Mouse (Mus musculus): Measurements from ENCODE around the gene Slu7. TPM values are rescaled to one million over a fixed set of nuclear protein-coding genes. Genes with fewer than 3 reads are reported as not detected.
A peak's percentile ranks its signal among the peaks of the same experiment; 100 is the strongest.

Gene Slu7
- polyA plus RNA-seq, 1 experiment from 2014 or later, result 46.8 TPM

DNA sequence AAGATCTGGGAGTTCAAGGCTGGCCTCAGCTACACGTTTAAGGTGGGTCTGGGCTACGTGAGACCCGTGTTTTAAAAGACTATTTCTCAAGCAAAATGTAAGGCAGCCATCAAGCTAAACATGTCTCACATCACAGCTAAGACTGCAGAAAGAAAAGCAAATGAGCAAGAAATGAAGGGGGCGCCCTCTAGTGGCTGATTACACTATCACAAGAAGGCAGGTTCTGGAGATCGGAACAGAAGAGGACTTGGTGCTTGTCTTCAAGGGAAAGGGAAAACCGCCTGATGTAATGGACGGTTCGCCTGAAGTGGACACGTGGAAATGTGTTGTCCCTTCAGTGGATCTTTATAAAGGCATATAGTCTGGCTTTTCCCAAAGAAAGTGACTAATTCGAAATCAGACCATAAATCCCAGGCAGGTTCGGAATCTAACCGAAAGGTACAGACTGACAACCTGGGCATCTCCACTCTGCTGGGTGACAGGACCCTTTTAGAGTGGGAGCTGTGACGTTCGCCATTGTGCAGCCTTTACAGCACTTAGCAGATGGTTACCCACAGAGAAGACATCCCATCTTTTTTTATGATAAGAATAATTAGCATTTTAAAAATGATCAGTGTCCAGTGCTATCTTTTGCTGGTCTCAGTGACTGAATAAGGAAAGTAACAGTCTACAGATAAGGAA, 20.6 kb upstream of the Slu7 start:
- 25% methylated on average over 14 of the region's 14 CpGs for WGBS

DNA sequence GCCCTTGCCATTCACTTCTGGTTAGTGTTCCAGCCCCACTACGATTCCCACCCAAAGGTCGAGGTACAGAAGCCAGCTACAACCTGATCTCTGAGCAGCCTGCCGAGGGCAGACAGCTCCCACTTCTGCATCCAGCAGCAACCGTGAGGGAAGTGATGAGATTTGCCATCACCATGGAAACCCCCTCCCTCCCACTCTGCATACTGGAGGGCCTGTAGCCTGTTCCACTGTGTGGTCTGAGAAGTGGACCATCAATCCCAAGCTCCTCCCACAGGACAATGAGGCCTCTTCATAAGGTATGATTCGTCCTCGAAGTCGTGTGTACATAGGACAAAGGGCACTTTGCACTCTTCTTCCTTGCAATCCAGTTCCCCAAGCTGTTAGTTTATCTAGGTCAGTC, 16.3 kb upstream of the Slu7 start:
- peak; percentile 79 for ATAC-seq

More for the DNA sequence above, 20.6 kb upstream of the Slu7 start:
- H3K27me3 ChIP-seq (replicated peaks; ENCODE audit: control insufficient read depth, insufficient read depth, low read length), result no peaks in the 10 kb centered on the region
- no peak overlapping the region for H3K27ac ChIP-seq (ENCODE audit: low read length)
- H3K4me3 ChIP-seq (ENCODE audit: low read length), result no peak overlapping the region
- ATAC-seq, result peak; percentile 34; the same call in 1 of the 2 replicates
- H3K9ac ChIP-seq (ENCODE audit: low read depth, low read length), result no peak overlapping the region
- no peaks in the 10 kb centered on the region for H3K9me3 ChIP-seq (ENCODE audit: control insufficient read depth, low read length)
- no peak overlapping the region for H3K4me2 ChIP-seq (ENCODE audit: low read depth, low read length)
- no peaks in the 10 kb centered on the region for H3K4me1 ChIP-seq (ENCODE audit: control insufficient read depth, insufficient read depth, low read length)
- H3K36me3 ChIP-seq (ENCODE audit: control insufficient read depth, insufficient read depth, low read length), result no peaks in the 10 kb centered on the region

DNA sequence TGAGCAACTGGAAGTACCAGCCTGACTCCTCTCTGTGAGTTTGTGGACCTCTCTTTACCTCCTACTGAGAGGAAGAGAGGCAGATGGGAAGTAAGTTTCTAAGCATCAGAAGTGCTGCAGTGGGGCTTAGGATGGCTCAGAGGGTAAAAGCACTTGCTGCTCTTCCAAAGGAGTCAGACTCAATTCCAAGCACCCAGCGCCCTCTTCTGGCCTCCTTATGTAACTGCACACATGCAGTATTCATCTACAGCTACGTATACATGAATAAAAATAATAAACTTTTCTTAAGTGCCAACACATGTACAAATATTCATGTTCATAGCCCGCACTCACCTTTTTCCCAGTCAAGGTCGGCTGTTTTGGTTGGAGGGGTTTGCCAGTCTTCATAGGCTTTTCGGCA, 9.2 kb upstream of the Slu7 start:
- H3K36me3 ChIP-seq (ENCODE audit: control insufficient read depth, insufficient read depth, low read length), result no peaks in the 10 kb centered on the region; the same call in 1 of the 2 replicates
- no peak overlapping the region for H3K4me2 ChIP-seq (ENCODE audit: low read depth, low read length)
- no peak overlapping the region for H3K9ac ChIP-seq (ENCODE audit: low read depth, low read length)
- H3K4me3 ChIP-seq (ENCODE audit: low read length), result no peak overlapping the region
- no peaks in the 10 kb centered on the region for H3K27me3 ChIP-seq (replicated peaks; ENCODE audit: control insufficient read depth, insufficient read depth, low read length)
- no peaks in the 10 kb centered on the region for H3K9me3 ChIP-seq (ENCODE audit: control insufficient read depth, low read length)
- H3K4me1 ChIP-seq (ENCODE audit: control insufficient read depth, insufficient read depth, low read length), result peaks cover 9% of the 10 kb centered on the region; the same call in 1 of the 2 replicates
- WGBS, result 77% methylated on average over 5 of the region's 5 CpGs
- H3K27ac ChIP-seq (ENCODE audit: low read length), result no peak overlapping the region
- ATAC-seq, result no peak

More for the DNA sequence above, 16.3 kb upstream of the Slu7 start:
- 38% methylated on average over 7 of the region's 7 CpGs for WGBS
- H3K9me3 ChIP-seq (ENCODE audit: control insufficient read depth, low read length), result no peaks in the 10 kb centered on the region
- H3K36me3 ChIP-seq (ENCODE audit: control insufficient read depth, insufficient read depth, low read length), result no peaks in the 10 kb centered on the region
- no peaks in the 10 kb centered on the region for H3K4me1 ChIP-seq (ENCODE audit: control insufficient read depth, insufficient read depth, low read length)
- H3K27me3 ChIP-seq (replicated peaks; ENCODE audit: control insufficient read depth, insufficient read depth, low read length), result no peaks in the 10 kb centered on the region
- H3K27ac ChIP-seq (ENCODE audit: low read length), result no peak overlapping the region
- H3K9ac ChIP-seq (ENCODE audit: low read depth, low read length), result no peak overlapping the region
- no peak overlapping the region for H3K4me2 ChIP-seq (ENCODE audit: low read depth, low read length)
- H3K4me3 ChIP-seq (ENCODE audit: low read length), result no peak overlapping the region

DNA sequence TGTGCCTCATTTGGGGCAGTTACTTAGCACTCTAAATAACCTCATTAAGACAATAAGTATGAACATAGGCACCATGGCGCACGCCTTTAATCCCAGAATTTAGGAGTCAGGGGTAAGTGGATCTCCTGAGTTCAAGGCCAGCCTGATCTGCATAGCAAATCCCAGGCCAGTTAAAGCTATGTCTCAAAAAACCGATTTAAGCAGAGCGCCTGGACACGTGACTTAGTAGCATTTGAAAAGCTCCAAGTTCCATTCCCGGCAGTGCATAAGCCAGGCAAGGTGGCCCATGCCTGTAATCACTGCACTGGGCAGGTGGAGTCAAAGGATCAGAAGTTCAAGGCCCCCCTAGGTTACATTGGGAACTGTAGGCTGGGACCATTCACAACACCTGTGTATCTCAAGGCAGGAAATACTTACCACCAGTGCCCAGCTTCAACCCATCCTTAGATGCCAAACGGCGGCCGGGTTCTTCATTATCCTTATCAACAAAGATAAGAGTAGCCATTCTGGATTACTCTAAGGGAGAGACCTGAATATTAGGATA, 8.3 kb upstream of the Slu7 start:
- no peaks in the 10 kb centered on the region; the same call in 1 of the 2 replicates for H3K36me3 ChIP-seq (ENCODE audit: control insufficient read depth, insufficient read depth, low read length)
- H3K9me3 ChIP-seq (ENCODE audit: control insufficient read depth, low read length), result no peaks in the 10 kb centered on the region
- H3K4me3 ChIP-seq (ENCODE audit: low read length), result peak overlapping the region; percentile 64; the same call in 1 of the 2 replicates
- H3K4me2 ChIP-seq (ENCODE audit: low read depth, low read length), result peak overlapping the region; percentile 54
- no peaks in the 10 kb centered on the region for H3K27me3 ChIP-seq (replicated peaks; ENCODE audit: control insufficient read depth, insufficient read depth, low read length)
- no peak overlapping the region; the same call in 1 of the 2 replicates for H3K9ac ChIP-seq (ENCODE audit: low read depth, low read length)
- ATAC-seq, result peak; percentile 23
- WGBS, result 82% methylated on average over 9 of the region's 9 CpGs
- H3K27ac ChIP-seq (ENCODE audit: low read length), result no peak overlapping the region
- H3K4me1 ChIP-seq (ENCODE audit: control insufficient read depth, insufficient read depth, low read length), result peaks cover 9% of the 10 kb centered on the region; the same call in 1 of the 2 replicates

DNA sequence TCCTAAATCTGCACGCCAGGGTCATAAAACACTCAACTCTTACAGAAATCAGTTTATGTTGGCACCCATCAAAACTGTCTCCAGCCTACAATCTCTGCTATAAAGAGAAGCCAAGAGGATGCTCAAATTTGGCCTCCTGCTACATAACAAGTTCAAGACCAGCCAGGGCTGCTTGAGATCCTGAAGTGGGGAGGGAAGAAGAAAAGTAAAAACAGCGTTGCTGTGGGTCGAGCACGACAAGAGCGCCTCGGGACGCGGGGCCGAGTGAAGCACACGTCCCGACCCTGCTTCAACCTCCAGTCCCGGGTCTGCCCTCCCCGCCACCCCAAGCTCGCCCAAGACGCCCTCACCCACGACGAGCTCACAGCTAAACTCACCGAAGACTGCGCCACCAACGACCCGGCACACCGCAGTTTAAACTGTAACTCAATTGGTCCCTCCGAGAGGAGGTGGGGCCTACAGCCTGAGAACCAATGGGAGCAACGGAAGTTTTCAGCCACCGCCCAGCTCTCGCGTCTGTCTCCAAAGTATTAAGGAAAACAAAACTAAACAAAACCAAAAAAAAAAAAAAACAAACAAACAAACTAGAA, 7.6 kb upstream of the Slu7 start, which contains the start of gene Pttg1:
TSS of gene Pttg1 (minus strand) at position 428 of the 590 bp plus-strand sequence.
- H3K27ac ChIP-seq (ENCODE audit: low read length), result peak within 1 kb of the TSS; percentile 53; the same call in 1 of the 2 replicates
- peak within 1 kb of the TSS; percentile 79 for H3K9ac ChIP-seq (ENCODE audit: low read depth, low read length)
- peak within 1 kb of the TSS; percentile 64 for H3K4me3 ChIP-seq (ENCODE audit: low read length)
- H3K27me3 ChIP-seq (replicated peaks; ENCODE audit: control insufficient read depth, insufficient read depth, low read length), result no peaks in the 10 kb centered on the region
- peak within 1 kb of the TSS; percentile 54 for H3K4me2 ChIP-seq (ENCODE audit: low read depth, low read length)
- ATAC-seq, result peak; percentile 98
- WGBS, result 2% methylated on average over 27 of the region's 27 CpGs
- peaks cover 9% of the 10 kb centered on the region; the same call in 1 of the 2 replicates for H3K4me1 ChIP-seq (ENCODE audit: control insufficient read depth, insufficient read depth, low read length)
- no peaks in the 10 kb centered on the region for H3K9me3 ChIP-seq (ENCODE audit: control insufficient read depth, low read length)
- H3K36me3 ChIP-seq (ENCODE audit: control insufficient read depth, insufficient read depth, low read length), result no peaks in the 10 kb centered on the region; the same call in 1 of the 2 replicates

DNA sequence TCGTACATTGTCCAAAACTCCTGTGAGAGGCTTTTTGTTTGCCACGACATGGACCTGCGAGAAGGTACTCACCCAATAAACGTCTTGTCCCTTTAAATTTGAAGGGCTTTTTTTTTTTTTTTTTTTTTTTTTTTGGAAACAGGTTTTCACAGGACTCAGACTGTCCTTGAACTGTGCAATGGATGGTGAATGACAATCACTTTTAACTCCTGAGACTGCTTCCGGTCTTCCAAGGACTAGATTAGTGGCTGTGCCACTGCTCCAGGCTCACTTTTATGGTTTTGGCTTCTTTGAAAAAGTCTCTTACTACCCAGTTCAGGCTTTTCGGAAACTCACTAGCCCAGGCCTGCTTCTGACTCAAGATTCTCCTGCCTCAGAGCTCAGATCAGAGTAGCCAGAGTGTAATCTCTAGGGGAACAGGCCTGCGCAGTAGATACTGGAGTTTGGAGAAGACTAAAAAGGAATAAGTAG, 7.1 kb upstream of the Slu7 start:
- Histone ChIP-seq H3K27ac (ENCODE audit: low read length) (peak overlapping the region; percentile 53; the same call in 1 of the 2 replicates), H3K4me1 (ENCODE audit: control insufficient read depth, insufficient read depth, low read length) (peaks cover 9% of the 10 kb centered on the region; the same call in 1 of the 2 replicates), H3K4me3 (ENCODE audit: low read length) (peak overlapping the region; percentile 64), H3K27me3 (replicated peaks; ENCODE audit: control insufficient read depth, insufficient read depth, low read length) (no peaks in the 10 kb centered on the region), H3K4me2 (ENCODE audit: low read depth, low read length) (0 out of 2 replicates have a peak overlapping the region, but pooled peaks have one; percentile 19), H3K36me3 (ENCODE audit: control insufficient read depth, insufficient read depth, low read length) (no peaks in the 10 kb centered on the region; the same call in 1 of the 2 replicates), H3K9ac (ENCODE audit: low read depth, low read length) (peak overlapping the region; percentile 10; the same call in 1 of the 2 replicates), H3K9me3 (ENCODE audit: control insufficient read depth, low read length) (no peaks in the 10 kb centered on the region)
- 13% methylated on average over 7 of the region's 7 CpGs for WGBS
- ATAC-seq, result peak; percentile 80

DNA sequence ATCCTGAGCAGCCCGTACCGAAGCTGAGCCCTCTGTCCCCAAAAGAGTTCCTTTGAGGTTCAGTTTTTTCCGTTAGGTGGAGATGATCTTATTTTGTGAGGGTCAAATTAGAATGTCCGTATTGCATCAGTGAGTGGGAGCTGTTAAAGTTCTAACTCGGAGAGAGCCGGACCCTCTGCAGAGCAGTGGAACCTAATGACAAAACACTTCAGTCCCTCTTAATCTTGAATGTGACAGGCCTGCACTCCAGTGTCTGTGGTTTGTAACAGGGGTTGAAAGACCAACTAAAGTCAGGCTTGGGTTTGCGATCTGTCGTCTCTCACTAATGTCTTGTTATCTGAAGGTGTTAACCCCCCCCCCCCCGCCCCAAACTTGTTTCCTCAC, 472 bp downstream of the Slu7 start:
- no peaks in the 10 kb centered on the region for H3K27me3 ChIP-seq (replicated peaks; ENCODE audit: control insufficient read depth, insufficient read depth, low read length)

DNA sequence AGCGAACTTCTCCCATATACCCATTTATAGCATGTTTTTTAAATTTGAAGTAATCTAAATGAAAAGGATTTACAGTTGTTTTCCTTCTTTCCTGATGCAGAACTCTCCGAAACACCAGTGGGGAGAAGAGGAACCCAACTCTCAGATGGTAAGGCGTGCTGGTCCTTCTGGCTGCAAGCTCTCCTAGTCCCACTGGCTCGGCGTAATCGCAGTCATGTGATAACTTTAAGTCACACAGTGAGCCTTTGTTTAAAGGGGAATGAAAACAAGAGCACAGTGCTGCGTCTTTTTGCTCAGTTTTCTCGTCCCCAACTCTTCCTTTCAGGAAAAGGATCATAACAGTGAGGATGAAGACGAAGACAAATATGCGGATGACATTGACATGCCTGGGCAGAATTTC, 7.6 kb downstream of the Slu7 start:
- H3K9ac ChIP-seq (ENCODE audit: low read depth, low read length), result no peak overlapping the region
- peaks cover 20% of the 10 kb centered on the region for H3K36me3 ChIP-seq (ENCODE audit: control insufficient read depth, insufficient read depth, low read length)
- 92% methylated on average over 10 of the region's 10 CpGs for WGBS
- H3K27ac ChIP-seq (ENCODE audit: low read length), result no peak overlapping the region
- no peak overlapping the region for H3K4me2 ChIP-seq (ENCODE audit: low read depth, low read length)
- H3K9me3 ChIP-seq (ENCODE audit: control insufficient read depth, low read length), result no peaks in the 10 kb centered on the region
- H3K27me3 ChIP-seq (replicated peaks; ENCODE audit: control insufficient read depth, insufficient read depth, low read length), result no peaks in the 10 kb centered on the region
- no peaks in the 10 kb centered on the region for H3K4me1 ChIP-seq (ENCODE audit: control insufficient read depth, insufficient read depth, low read length)
- ATAC-seq, result no peak
- no peak overlapping the region for H3K4me3 ChIP-seq (ENCODE audit: low read length)

More for the DNA sequence above, 472 bp downstream of the Slu7 start:
- ATAC-seq, result peak; percentile 53; the same call in 1 of the 2 replicates
- Histone ChIP-seq H3K36me3 (ENCODE audit: control insufficient read depth, insufficient read depth, low read length) (no peaks in the 10 kb centered on the region), H3K4me3 (ENCODE audit: low read length) (peak overlapping the region; percentile 92), H3K9ac (ENCODE audit: low read depth, low read length) (peak overlapping the region; percentile 82), H3K9me3 (ENCODE audit: control insufficient read depth, low read length) (no peaks in the 10 kb centered on the region), H3K4me2 (ENCODE audit: low read depth, low read length) (peak overlapping the region; percentile 77), H3K4me1 (ENCODE audit: control insufficient read depth, insufficient read depth, low read length) (peaks cover 4% of the 10 kb centered on the region; the same call in 1 of the 2 replicates), H3K27ac (ENCODE audit: low read length) (peak overlapping the region; percentile 57; the same call in 1 of the 2 replicates)
- 3% methylated on average over 9 of the region's 9 CpGs for WGBS

DNA sequence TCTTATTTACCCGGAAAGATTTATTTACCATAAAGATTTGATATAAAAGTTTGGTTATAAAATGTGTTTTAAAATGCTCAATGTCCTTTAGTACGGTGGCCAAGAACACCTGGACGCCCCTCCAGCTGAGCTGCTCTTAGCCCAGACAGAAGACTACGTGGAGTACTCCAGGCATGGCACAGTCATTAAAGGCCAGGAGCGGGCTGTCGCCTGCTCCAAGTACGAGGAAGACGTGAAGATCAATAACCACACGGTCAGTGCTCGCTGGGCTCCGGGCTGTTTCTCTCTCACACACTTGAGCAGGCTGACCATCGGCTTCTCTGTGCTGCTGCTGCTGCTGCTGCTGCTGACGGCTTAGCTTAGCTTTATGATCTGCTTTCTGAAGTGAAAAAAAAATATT, 9.6 kb downstream of the Slu7 start:
- ATAC-seq, result no peak
- 93% methylated on average over 13 of the region's 13 CpGs for WGBS
- H3K4me1 ChIP-seq (ENCODE audit: control insufficient read depth, insufficient read depth, low read length), result no peaks in the 10 kb centered on the region
- no peaks in the 10 kb centered on the region for H3K27me3 ChIP-seq (replicated peaks; ENCODE audit: control insufficient read depth, insufficient read depth, low read length)
- H3K4me3 ChIP-seq (ENCODE audit: low read length), result no peak overlapping the region
- H3K9ac ChIP-seq (ENCODE audit: low read depth, low read length), result no peak overlapping the region
- no peak overlapping the region for H3K4me2 ChIP-seq (ENCODE audit: low read depth, low read length)
- H3K9me3 ChIP-seq (ENCODE audit: control insufficient read depth, low read length), result no peaks in the 10 kb centered on the region
- no peak overlapping the region for H3K27ac ChIP-seq (ENCODE audit: low read length)
- H3K36me3 ChIP-seq (ENCODE audit: control insufficient read depth, insufficient read depth, low read length), result peaks cover 24% of the 10 kb centered on the region
